Mouse (Mus musculus) kidney, adult 2 months (tissue): ENCODE results near the gene C1ql1. TPM values are rescaled to one million over a fixed set of nuclear protein-coding genes. Genes with fewer than 3 reads are reported as not detected.
"Not testable (repeated sequence)": the region's sequence is repeated elsewhere in the genome, so short reads cannot be mapped to it uniquely, and the experiment has no call there.

Experiments
- DNase-seq: peaks from one replicate; pipeline ENCODE4 v3.0.0; 2021
- H3K27ac ChIP-seq: fragments of 200-500 bp; 2 replicates; pipeline ENCODE4 v1.5.1; 2012; ENCODE audit warnings: low read depth, low read length, control low read depth, inconsistent platforms; ENCODE audit not compliant: insufficient read depth
- H3K27me3 ChIP-seq: fragments of 200-500 bp; replicated peaks from 2 replicates; pipeline ENCODE4 v1.6.1; 2012; ENCODE audit warnings: mild to moderate bottlenecking, moderate library complexity, low read length, inconsistent platforms; ENCODE audit not compliant: control insufficient read depth, insufficient read depth
- H3K36me3 ChIP-seq: fragments of 200-500 bp; 2 replicates; pipeline ENCODE4 v1.6.1; 2012; ENCODE audit warnings: mild to moderate bottlenecking, moderate library complexity, low read length, inconsistent platforms; ENCODE audit not compliant: control insufficient read depth, insufficient read depth
- H3K4me1 ChIP-seq: fragments of 200-500 bp; 2 replicates; pipeline ENCODE4 v1.6.1; 2011; ENCODE audit warnings: low read length; ENCODE audit not compliant: control insufficient read depth, insufficient read depth
- H3K4me3 ChIP-seq: fragments of 200-500 bp; 2 replicates; pipeline ENCODE4 v1.5.1; 2011; ENCODE audit warnings: mild to moderate bottlenecking, low read depth, low read length, control low read depth; ENCODE audit not compliant: insufficient read depth
- CTCF ChIP-seq: fragments of 200-500 bp; conservative IDR thresholded peaks from 2 replicates; pipeline ENCODE4 v1.5.1; 2011; ENCODE audit warnings: low read depth, mild to moderate bottlenecking, control low read depth, low read length, moderate library complexity, mixed read lengths; ENCODE audit not compliant: insufficient read depth, insufficient read length
- POLR2A ChIP-seq: fragments of 200-500 bp; IDR thresholded peaks from one replicate; pipeline ENCODE4 v1.6.1; 2011; ENCODE audit warnings: low read depth, low read length, control low read depth
- WGBS: fragments of 180-500 bp; shearing (Covaris S2); methylation state at CpG from one replicate; pipeline ENCODE4 v1.1.7; 2018; 5-methylcytosine and 5-hydroxymethylcytosine counted together
- polyA plus RNA-seq: library from polyadenylated mRNA; depleted of rRNA; stranded (reverse); fragments of >200 nt; gene quantifications from 2 replicates; pipeline ENCODE4 v1.2.3, GENCODE M21; 2012

C1ql1 gene
- polyA plus RNA-seq, 1 experiment: 0.39 TPM

GRCm38 (mm10) chr11:102985160-102985559, 38.7 kb upstream of the C1ql1 start:
- WGBS: 54% methylated on average over 6 of the region's 6 CpGs
- no peak for TF ChIP-seq POLR2A
- TF ChIP-seq CTCF: no peak
- no peak for DNase-seq
- Histone ChIP-seq H3K27ac (no peak overlapping the region), H3K36me3 (no peaks in the 10 kb centered on the region), H3K27me3 (no peaks in the 10 kb centered on the region), H3K4me3 (no peak overlapping the region), H3K4me1 (no peaks in the 10 kb centered on the region)

- no peaks in the 10 kb centered on the region for H3K4me1 ChIP-seq
- TF ChIP-seq POLR2A: no peak
- TF ChIP-seq CTCF: no peak
- DNase-seq: no peak
- H3K27me3 ChIP-seq: no peaks in the 10 kb centered on the region
- 54% methylated on average over 4 of the region's 4 CpGs for WGBS
- no peak overlapping the region for H3K4me3 ChIP-seq
- H3K27ac ChIP-seq: no peak overlapping the region
- no peaks in the 10 kb centered on the region for H3K36me3 ChIP-seq
Measured at GRCm38 (mm10) chr11:102984615-102985014, 38.1 kb upstream of the C1ql1 start.

- Histone ChIP-seq H3K27ac (no peak overlapping the region), H3K4me3 (no peak overlapping the region), H3K27me3 (no peaks in the 10 kb centered on the region), H3K4me1 (no peaks in the 10 kb centered on the region), H3K36me3 (no peaks in the 10 kb centered on the region)
- DNase-seq: no peak
- 85% methylated on average over 9 of the region's 9 CpGs for WGBS
- TF ChIP-seq CTCF: no peak
- no peak for TF ChIP-seq POLR2A
Measured at GRCm38 (mm10) chr11:102984086-102984485, 37.6 kb upstream of the C1ql1 start.

GRCm38 (mm10) chr11:102981151-102981890, 34.8 kb upstream of the C1ql1 start:
- 53% methylated on average over 10 of the region's 10 CpGs for WGBS

GRCm38 (mm10) chr11:102978052-102978666, 31.7 kb upstream of the C1ql1 start:
- WGBS: 39% methylated on average over 6 of the region's 6 CpGs
- TF ChIP-seq POLR2A (no peak), CTCF (no peak)
- Histone ChIP-seq H3K4me1 (no peaks in the 10 kb centered on the region), H3K36me3 (no peaks in the 10 kb centered on the region), H3K27me3 (no peaks in the 10 kb centered on the region), H3K27ac (no peak overlapping the region), H3K4me3 (no peak overlapping the region)
- peak; percentile 33 for DNase-seq

More at GRCm38 (mm10) chr11:102981151-102981890, 34.8 kb upstream of the C1ql1 start:
- Histone ChIP-seq H3K4me1 (no peaks in the 10 kb centered on the region), H3K36me3 (no peaks in the 10 kb centered on the region), H3K27me3 (no peaks in the 10 kb centered on the region), H3K27ac (no peak overlapping the region), H3K4me3 (no peak overlapping the region)
- DNase-seq: no peak
- TF ChIP-seq POLR2A (no peak), CTCF (no peak)

GRCm38 (mm10) chr11:102975966-102976365, 29.5 kb upstream of the C1ql1 start:
- not testable (repeated sequence) for H3K36me3 ChIP-seq, H3K27me3 ChIP-seq, DNase-seq, H3K4me1 ChIP-seq, H3K4me3 ChIP-seq, H3K27ac ChIP-seq
- 81% methylated on average over 9 of the region's 9 CpGs for WGBS

GRCm38 (mm10) chr11:102972326-102972725, 25.8 kb upstream of the C1ql1 start:
- no peaks in the 10 kb centered on the region for H3K36me3 ChIP-seq
- H3K4me1 ChIP-seq: no peaks in the 10 kb centered on the region
- no peaks in the 10 kb centered on the region for H3K27me3 ChIP-seq
- WGBS: 50% methylated on average over 1 of the region's 1 CpGs
- peak; percentile 51 for DNase-seq
- H3K27ac ChIP-seq: no peak overlapping the region
- TF ChIP-seq CTCF (no peak), POLR2A (no peak)
- no peak overlapping the region for H3K4me3 ChIP-seq
